Mouse (Mus musculus) erythroblast, embryonic 14.5 days (primary cell): ENCODE measurements around the gene Trappc5. TPM values are rescaled to one million over a fixed set of nuclear protein-coding genes. Genes with fewer than 3 reads are reported as not detected.

ENCODE experiments used
- H3K27me3 ChIP-seq: 2 replicates; pipeline ENCODE4 v1.6.1; 2012; ENCODE audit warnings: inconsistent platforms; ENCODE audit not compliant: control insufficient read depth
- H3K36me3 ChIP-seq: 2 replicates; pipeline ENCODE4 v1.6.1; 2012; ENCODE audit warnings: mild to moderate bottlenecking, inconsistent platforms; ENCODE audit not compliant: control insufficient read depth
- H3K4me1 ChIP-seq: 2 replicates; pipeline ENCODE4 v1.6.1; 2012; ENCODE audit warnings: inconsistent platforms; ENCODE audit not compliant: control insufficient read depth
- H3K4me3 ChIP-seq: replicated peaks from 2 replicates; pipeline ENCODE3; 2012; ENCODE audit warnings: moderate library complexity, mild to moderate bottlenecking, inconsistent platforms
- H3K9me3 ChIP-seq: 2 replicates; pipeline ENCODE4 v1.6.1; 2012; ENCODE audit warnings: low read length, inconsistent platforms, mixed read lengths; ENCODE audit not compliant: control insufficient read depth
- GATA1 ChIP-seq: IDR thresholded peaks from 2 replicates; pipeline ENCODE4 v1.6.1; 2012; ENCODE audit warnings: low read length, inconsistent platforms, mixed read lengths
- TAL1 ChIP-seq: IDR thresholded peaks from 3 replicates; pipeline ENCODE4 v1.6.1; 2012; ENCODE audit warnings: low read length, inconsistent platforms, mixed read lengths
- polyA plus RNA-seq: library from polyadenylated mRNA; stranded (reverse); fragments of >175 nt; gene quantifications from 2 replicates; pipeline ENCODE4 v1.2.3, GENCODE M21; 2012

Gene Trappc5
- polyA plus RNA-seq, 1 experiment: 0.90 TPM

DNA sequence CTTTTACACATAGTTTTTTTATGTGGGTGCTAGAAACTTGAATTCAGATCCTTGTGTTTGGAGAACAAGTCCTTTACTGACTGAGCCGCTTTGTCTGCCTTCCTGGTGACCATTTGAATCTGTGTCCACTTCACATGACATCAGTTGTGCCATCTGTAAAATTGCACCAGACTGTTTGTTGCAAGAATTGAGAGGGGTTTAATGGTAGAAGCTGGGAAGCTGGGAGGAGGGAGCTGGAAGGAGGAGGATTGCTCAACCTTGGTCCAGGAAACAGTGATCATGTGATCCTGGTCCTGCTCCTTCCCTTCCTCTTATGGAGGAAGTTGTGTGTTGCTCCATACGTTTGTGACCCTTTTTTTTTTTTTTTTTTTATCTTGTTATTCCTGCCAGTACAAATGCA is 27.8 kb upstream of the Trappc5 start:
- no peaks in the 10 kb centered on the region for H3K36me3 ChIP-seq
- no peak overlapping the region for H3K4me3 ChIP-seq
- no peaks in the 10 kb centered on the region for H3K9me3 ChIP-seq
- no peak for TF ChIP-seq TAL1
- no peak for TF ChIP-seq GATA1
- H3K4me1 ChIP-seq: peaks cover 5% of the 10 kb centered on the region
- H3K27me3 ChIP-seq: no peaks in the 10 kb centered on the region

DNA sequence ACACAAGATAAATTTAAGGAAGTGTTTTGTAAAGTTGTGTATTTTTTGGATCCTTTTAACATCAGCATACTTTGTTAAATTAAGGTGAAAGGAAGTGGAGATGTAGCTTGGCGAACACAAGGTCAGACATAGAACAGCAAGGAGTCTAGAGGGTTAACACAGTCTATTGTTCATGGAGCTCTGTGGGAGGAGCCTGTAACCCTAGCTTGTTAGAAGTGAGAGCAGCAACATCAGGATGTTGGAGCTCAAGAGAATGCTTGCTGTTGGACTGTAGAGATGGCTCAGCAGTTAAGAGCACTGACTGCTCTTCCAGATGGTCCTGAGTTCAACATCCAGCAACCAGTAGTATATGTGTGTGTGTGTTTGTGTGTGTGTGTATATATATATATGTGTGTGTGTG is 27.1 kb upstream of the Trappc5 start:
- H3K4me3 ChIP-seq: no peak overlapping the region
- H3K9me3 ChIP-seq: no peaks in the 10 kb centered on the region
- TF ChIP-seq GATA1: no peak

DNA sequence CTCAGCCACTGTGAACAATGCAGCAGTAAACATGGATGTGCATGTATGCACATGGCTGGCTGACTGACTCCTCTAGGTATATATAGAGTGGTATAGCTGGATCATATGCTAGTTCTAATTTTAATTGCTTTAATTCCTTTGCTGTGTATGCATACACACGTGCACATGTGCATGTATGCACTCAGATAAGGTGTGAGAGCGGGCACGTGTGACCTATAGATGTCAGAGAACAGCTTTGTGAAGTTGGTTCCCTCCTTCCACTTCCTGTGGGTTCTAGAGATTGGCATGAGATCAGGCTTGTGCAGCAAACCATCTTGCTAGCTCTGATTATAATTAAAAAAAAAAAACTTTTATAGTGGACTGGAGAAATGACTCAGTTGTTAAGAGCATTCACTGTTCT is 23.3 kb upstream of the Trappc5 start:
- no peak overlapping the region for H3K4me3 ChIP-seq
- H3K27me3 ChIP-seq: peaks cover 15% of the 10 kb centered on the region
- H3K9me3 ChIP-seq: no peaks in the 10 kb centered on the region
- TF ChIP-seq GATA1 (no peak), TAL1 (no peak)
- H3K4me1 ChIP-seq: no peaks in the 10 kb centered on the region
- no peaks in the 10 kb centered on the region for H3K36me3 ChIP-seq

More for the DNA sequence above, 27.1 kb upstream of the Trappc5 start:
- Histone ChIP-seq H3K27me3 (no peaks in the 10 kb centered on the region), H3K4me1 (peaks cover 5% of the 10 kb centered on the region), H3K36me3 (no peaks in the 10 kb centered on the region)

DNA sequence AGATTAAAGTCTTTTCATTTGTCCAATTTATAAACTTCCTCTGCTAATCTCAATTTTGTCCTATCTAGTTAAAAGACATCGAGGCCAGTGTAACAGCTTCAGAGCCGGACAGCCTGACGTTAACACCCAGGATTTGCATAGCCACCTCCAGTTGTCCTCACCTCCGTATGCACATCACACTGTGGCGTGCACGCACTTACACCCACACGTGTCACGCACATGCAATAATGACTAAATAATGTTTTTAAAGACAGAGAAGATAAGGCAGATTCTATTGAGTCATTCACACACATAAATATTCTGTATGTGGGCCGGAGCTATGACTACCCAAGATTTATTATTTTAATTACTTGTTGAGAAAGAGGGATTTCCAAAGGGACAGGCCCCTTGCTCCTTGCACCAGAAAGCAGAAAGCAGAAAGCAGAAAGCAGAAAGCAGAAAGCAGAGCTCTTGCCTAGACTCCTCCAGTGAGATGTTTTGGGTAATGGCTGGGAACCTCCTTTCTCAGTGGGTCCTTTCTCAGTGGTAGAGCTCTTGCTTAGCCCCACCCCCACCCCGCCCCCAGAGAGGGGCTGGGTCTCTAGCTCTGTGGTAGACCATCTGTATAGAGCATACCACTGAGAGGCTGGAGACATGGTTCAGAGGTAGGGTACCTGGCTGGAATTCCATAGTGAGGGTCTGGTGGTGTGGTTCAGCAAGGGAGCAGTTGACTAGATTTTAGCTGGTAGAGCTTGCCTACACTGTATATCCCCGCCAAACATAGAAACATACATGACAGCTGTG is 21.2 kb upstream of the Trappc5 start:
- no peaks in the 10 kb centered on the region for H3K4me1 ChIP-seq
- peaks cover 15% of the 10 kb centered on the region for H3K27me3 ChIP-seq
- H3K36me3 ChIP-seq: no peaks in the 10 kb centered on the region
- TF ChIP-seq TAL1 (no peak), GATA1 (no peak)
- H3K9me3 ChIP-seq: no peaks in the 10 kb centered on the region
- no peak overlapping the region for H3K4me3 ChIP-seq

DNA sequence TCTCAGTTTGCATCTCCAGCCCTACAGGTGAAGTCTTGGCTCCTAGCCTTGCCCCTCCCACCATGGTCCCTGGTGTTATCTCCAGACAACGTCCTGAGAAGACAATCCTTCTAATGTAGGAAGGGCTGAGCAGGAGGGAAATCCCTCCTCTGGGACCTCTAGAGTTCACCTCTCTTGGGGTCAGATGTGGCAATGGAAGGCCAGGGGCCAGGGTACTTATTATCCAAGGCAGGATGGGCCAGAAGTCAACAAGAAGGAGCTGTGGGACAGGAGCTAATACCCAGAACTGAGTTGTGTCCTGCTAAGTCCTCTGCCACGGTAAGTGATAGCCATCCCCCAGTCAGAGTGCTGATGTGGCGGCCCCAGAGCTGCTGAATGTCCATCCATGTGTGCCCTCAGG is 20.6 kb upstream of the Trappc5 start, which contains the start of gene Retn:
TSS of gene Retn (plus strand) at position 245 of the 400 bp plus-strand sequence.
- Histone ChIP-seq H3K4me1 (no peaks in the 10 kb centered on the region), H3K27me3 (peaks cover 15% of the 10 kb centered on the region), H3K4me3 (no peak within 1 kb of the TSS), H3K36me3 (no peaks in the 10 kb centered on the region), H3K9me3 (no peaks in the 10 kb centered on the region)
- TF ChIP-seq TAL1 (no peak), GATA1 (no peak)

DNA sequence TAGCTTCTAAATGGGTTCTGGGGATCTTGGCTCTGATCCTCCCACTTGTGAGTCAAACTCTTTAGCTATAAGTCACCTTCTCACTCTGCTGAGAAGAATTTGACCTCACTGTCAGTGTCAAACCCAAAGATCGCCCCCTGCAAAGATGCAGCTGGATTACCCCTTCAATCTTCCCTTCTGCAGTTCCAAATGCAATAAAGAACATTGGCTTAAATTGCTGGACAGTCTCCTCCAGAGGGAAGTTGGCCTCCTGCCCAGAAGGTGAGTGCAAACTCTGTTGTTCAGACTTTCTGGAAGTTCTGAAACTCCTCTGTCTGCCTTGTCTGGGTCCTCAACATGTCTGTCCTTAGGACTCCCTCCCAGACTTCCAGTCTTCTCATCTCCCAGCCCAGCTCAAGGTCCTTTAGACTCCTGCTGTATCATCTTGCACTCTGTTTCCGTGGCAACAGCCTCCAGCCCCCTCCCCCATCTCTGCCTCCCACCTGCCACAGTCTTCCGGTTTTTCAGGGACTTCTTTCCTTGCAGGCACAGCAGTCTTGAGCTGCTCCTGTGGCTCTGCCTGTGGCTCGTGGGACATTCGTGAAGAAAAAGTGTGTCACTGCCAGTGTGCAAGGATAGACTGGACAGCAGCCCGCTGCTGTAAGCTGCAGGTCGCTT is 19.2 kb upstream of the Trappc5 start:
- no peak for TF ChIP-seq TAL1
- TF ChIP-seq GATA1: no peak
- H3K4me3 ChIP-seq: no peak overlapping the region
- no peaks in the 10 kb centered on the region for H3K4me1 ChIP-seq
- H3K36me3 ChIP-seq: no peaks in the 10 kb centered on the region
- H3K9me3 ChIP-seq: no peaks in the 10 kb centered on the region
- H3K27me3 ChIP-seq: peaks cover 15% of the 10 kb centered on the region

DNA sequence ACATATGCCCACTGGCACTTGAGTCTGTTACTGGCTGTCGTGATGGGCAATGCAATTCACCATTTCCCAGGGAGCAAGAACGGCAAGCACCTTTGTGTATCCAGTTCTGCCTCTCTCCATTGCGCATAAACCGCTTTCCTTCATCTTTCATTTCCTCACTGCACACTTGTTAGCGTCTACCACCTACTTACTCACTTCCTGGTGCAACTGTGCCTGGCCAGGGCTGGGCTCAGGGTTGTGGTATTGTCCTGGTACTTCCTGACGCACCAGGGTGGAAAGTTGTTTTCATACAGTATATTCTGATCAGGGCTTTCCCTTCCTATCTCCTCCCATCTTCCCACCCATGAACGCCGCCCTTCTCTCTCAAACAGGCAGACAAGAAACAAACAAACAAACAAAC is 15.2 kb upstream of the Trappc5 start:
- no peaks in the 10 kb centered on the region for H3K9me3 ChIP-seq
- no peaks in the 10 kb centered on the region for H3K36me3 ChIP-seq
- no peak overlapping the region for H3K4me3 ChIP-seq
- H3K4me1 ChIP-seq: no peaks in the 10 kb centered on the region
- peaks cover 11% of the 10 kb centered on the region for H3K27me3 ChIP-seq
- TF ChIP-seq TAL1: no peak
- TF ChIP-seq GATA1: no peak

DNA sequence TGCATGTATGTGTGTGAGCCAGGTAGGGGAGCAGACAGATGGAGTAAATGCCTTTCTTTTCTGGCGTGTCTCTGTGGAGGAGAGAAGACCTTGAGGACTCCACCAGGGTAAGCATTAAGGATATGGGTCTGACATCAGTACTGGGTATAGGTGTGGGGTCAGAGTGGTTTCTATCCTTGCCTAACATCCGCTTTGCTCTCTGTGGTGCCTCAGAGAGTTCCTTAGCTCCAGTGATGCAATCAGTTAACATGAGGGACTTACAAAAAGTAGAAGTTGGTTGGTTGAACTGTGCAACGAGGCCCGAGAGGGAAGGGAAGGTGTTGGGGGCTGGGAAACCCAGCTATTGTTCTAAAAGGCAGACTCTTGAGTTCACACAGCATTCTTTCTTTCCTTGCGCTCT is 11.7 kb upstream of the Trappc5 start:
- Histone ChIP-seq H3K36me3 (no peaks in the 10 kb centered on the region), H3K9me3 (no peaks in the 10 kb centered on the region), H3K4me3 (no peak overlapping the region), H3K4me1 (no peaks in the 10 kb centered on the region), H3K27me3 (no peaks in the 10 kb centered on the region)
- no peak for TF ChIP-seq GATA1
- no peak for TF ChIP-seq TAL1

DNA sequence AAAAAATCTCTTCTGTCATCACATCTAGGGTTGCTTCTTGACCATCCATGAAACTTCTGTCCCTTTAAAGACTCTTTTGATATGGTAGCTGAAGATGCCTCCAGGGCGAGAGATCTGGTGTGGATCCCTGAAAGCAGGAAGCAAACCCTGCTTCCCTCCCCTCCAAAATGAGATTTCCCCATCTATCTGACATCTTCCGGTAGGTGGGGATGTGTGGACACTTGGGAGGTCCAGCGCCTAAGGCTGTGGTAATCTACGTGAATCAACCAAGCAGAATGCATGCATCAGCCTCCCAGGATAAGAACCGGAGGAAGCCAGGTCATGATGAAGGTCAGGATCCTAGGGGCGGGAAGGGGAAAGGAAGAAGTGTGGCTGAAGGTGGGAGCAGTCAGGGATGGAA is 10.6 kb upstream of the Trappc5 start, which contains the start of gene Mcemp1:
TSS of gene Mcemp1 (plus strand) at position 248 of the 400 bp plus-strand sequence.
- Histone ChIP-seq H3K4me1 (no peaks in the 10 kb centered on the region), H3K36me3 (no peaks in the 10 kb centered on the region), H3K9me3 (no peaks in the 10 kb centered on the region), H3K4me3 (no peak within 1 kb of the TSS), H3K27me3 (no peaks in the 10 kb centered on the region)
- TF ChIP-seq TAL1: no peak
- no peak for TF ChIP-seq GATA1

DNA sequence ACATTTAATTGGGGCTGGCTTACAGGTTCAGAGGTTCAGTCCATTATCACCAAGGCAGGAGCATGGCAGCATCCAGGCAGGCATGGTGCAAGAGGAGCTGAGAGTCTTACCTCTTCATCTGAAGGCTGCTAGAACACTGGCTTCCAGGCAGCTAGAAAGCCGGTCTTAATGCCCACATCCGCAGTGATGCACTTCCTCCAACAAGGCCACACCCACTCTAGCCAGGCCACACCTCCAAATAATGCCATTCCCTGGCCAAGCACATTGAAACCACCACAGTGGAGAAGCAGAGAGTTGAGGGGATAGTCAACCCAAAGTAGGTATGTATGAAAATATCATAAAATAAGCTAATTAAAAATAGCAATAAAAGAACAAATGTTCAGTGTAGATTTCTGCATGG is 5.7 kb upstream of the Trappc5 start:
- peaks cover 7% of the 10 kb centered on the region for H3K4me1 ChIP-seq
- TF ChIP-seq TAL1: no peak
- TF ChIP-seq GATA1: no peak
- no peak overlapping the region for H3K4me3 ChIP-seq

More for the DNA sequence above, 5.7 kb upstream of the Trappc5 start:
- H3K9me3 ChIP-seq: no peaks in the 10 kb centered on the region
- H3K27me3 ChIP-seq: no peaks in the 10 kb centered on the region
- H3K36me3 ChIP-seq: no peaks in the 10 kb centered on the region
